Mouse (Mus musculus) thymus, adult 2 months (tissue): ENCODE results near the gene Cdk12.

Experiments
- CTCF ChIP-seq: fragments of 200-500 bp; IDR thresholded peaks from 2 replicates; pipeline ENCODE4 v1.5.1; 2012; ENCODE audit warnings: mild to moderate bottlenecking, control low read depth, low read length, moderate library complexity, borderline replicate concordance; ENCODE audit not compliant: control insufficient read depth, poor library complexity, insufficient read depth; ENCODE audit errors: extremely low read depth
- POLR2A ChIP-seq: fragments of 200-500 bp; IDR thresholded peaks from 2 replicates; pipeline ENCODE4 v1.6.1; 2012; ENCODE audit warnings: mild to moderate bottlenecking, low read length, control low read depth, moderate library complexity; ENCODE audit not compliant: control insufficient read depth, poor library complexity, insufficient read depth; ENCODE audit errors: extremely low read depth

DNA sequence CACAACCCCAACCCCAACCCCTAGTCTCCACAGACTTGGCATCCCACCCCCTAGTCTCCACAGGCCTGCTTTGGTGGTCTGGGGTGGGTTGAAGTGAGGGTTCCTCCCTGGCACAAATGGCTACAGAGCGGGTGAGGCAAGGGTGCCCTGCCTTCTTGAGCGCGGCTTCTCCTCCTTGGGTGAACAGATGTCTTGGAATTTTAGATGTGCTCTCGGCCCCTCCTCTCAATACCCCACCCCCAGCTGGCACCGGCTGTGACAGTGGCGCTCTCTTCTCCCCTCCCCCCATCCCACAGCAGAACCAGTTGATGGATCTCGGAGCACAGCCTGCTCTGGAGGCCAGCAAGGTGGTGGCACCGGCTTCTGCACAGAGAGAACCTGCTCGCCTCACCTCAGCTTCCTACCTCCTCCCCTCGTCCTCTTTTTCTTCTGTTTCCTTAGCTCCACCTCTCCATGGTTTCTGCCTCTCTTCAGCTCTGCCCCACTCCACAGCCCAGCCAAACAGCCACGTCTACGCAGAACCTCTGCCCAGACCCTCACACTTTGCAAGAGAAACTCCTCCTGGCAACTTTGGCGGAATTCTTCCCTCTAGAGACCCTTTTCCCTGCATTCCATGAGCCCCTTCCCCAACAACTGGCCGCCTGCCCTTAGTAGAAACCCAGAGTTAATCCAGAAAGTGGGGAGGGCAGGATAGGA, 115.7 kb downstream of the Cdk12 start:
- no peak for TF ChIP-seq CTCF
- TF ChIP-seq POLR2A = no peak
